Mouse (Mus musculus): ENCODE measurements around the gene Prkn.
"Not testable (repeated sequence)": the region's sequence is repeated elsewhere in the genome, so short reads cannot be mapped to it uniquely, and the experiment has no call there.

Prkn gene

GRCm38 (mm10) chr17:11127217-11127616 lies 287.0 kb downstream of the Prkn start:
- in situ Hi-C loops (cut with MseI, MboI) = no loop called here

DNA sequence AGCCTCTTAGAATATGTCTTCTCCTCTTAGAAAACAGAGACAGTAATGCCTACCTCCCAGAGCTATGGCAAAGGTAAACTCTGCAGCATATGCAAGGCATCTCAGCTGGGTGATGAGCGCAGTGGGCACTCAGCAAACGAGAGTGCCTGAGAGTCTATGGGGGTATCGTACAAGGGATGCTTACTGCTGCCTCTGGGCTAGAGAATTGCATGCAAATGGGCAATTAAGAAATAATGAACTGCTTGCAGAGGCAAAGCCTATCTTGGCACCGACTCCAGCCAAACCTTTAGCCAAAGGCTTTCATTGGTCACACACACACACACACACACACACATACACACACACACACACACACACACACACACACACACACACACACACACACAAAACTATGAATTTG lies 290.7 kb downstream of the Prkn start:
- in situ Hi-C loops (cut with MseI, MboI) = no loop called here

DNA sequence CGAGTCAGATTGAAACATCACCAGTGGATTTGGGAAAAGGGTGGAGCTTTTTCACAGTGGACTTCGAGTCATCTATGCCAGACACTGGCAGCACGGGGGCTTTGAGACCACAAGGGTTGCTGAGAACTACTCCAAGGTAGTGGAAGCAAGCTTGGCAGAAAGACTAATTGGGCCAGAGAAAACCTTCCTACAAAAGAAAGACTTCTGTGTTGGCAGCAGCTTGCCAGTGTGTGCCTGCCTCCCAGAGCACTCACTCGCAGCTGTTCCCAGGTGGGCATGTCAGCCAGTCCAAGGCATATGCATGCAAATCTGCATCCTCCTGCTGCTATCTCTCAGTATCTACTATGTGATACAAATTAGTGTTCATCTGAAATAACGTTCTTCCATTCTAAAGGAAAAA lies 302.1 kb downstream of the Prkn start:
- in situ Hi-C loops (cut with MseI, MboI) = no loop called here

DNA sequence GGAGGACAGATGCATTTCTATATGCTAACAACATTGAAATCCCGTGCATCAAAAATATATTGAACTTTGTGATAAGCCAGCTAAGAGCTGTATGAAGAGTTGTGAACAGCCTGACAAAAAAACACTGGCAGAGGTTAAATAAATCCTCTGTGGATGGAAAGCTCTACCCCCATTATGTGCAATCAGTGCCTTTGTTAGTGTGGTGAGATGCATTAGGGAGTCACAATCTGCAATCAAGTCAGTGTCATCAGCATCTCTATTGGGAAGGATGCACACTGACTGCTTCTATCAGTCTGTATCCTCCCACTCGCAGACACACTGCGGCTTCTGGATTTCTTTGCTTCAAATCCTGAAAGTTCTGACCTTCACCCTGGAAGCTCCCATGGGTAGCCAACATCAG lies 315.9 kb downstream of the Prkn start:
- in situ Hi-C loops (cut with MseI, MboI) = no loop called here

DNA sequence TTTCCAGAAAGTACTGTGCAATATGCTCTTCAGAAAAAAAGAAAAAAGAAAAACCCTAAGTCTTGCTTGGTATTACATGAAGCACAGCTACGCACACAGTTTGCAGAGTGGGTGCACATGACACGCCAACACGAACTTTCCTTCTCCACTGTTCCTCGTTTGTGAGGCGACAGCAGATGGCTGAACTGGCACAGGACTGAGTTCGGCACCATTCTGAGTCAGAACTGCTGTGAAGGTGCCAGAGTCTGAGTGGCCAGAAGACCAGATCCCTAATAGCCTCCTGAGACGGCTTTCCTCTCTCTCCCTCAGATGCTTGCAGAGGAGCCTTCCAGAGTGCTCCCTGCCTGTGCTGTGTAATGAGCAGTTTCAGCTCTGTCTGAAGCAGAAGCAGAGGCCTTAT lies 317.4 kb downstream of the Prkn start:
- in situ Hi-C loops (cut with MseI, MboI) = no loop called here

DNA sequence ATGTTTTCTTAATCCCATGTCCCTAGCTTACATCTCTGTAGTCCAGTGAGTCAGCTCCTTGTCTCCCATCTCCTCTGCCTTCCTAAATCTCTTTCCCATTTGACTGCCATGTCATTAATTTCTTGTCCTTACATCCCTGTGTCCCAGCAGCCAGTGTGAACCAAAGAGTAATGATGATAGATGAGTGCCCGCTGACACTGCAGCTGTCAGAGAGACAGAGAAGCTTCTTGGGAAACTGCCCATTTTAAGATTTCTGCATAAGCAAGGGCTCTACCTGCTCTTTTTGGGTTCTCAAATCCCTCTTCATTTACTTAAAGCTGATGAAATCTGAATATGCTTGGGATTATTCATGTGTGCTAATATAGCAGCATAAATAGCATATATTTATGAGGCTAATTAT lies 321.3 kb downstream of the Prkn start:
- in situ Hi-C loops (cut with MseI, MboI) = no loop called here

DNA sequence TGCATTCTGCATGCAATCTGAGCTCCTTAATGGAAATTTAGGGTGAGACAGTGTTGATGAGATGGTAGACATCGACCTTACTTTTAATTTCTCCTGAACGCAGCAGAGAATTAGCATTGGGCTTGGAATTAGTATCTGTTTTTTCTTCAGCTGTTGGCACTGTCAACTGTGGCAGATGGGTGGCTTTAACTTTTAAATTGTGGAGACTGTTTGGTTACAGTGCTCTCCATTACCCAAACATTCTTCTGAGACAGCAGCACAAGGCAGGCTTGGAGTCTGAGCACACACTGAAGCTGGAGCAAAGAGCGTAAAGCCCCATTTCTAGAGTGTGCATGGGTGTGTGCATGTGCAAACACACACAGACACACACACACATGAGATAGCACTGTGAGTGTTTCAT lies 322.6 kb downstream of the Prkn start:
- in situ Hi-C loops (cut with MseI, MboI) = no loop called here

DNA sequence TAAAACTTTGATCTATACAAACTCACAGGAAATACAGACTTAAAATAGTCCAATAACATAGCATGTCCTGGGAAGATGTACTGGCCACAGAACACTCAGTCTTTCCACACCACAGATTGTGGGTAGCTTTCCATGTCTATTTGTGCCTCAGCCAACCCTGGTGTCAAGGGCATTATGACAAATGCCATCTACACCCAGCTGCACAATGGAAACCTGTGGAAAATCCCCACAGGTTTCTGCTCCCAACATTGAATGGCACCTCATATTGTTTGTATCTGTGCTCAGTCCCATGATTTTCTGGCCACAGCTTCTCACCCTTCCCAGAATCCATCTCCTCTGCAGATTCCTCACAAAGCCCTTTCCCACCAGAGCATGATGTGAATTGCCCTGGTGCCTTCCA lies 347.2 kb downstream of the Prkn start:
- in situ Hi-C loops (cut with MseI, MboI) = no loop called here

GRCm38 (mm10) chr17:11188494-11188893 lies 348.3 kb downstream of the Prkn start:
- in situ Hi-C loops (cut with MseI, MboI) = no loop called here

DNA sequence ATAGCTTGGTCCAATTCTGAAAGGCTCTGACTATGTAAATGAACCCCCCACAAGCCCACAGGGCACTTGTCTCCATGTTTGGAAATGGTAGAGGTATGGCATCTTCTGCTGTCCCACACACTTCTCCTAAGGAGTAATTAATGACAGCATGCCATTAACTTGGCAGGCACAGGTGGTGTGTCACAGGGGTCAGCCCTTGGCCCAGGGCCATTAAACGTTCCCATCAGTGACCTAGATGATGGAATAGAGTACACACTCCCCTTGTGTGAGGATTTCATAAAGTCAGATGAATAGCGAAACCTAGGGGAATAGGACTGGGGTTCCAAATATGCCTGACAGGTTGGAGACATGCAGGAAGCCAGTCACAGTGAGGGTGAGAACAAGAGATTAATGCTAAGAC lies 350.1 kb downstream of the Prkn start:
- in situ Hi-C loops (cut with MseI, MboI) = no loop called here

DNA sequence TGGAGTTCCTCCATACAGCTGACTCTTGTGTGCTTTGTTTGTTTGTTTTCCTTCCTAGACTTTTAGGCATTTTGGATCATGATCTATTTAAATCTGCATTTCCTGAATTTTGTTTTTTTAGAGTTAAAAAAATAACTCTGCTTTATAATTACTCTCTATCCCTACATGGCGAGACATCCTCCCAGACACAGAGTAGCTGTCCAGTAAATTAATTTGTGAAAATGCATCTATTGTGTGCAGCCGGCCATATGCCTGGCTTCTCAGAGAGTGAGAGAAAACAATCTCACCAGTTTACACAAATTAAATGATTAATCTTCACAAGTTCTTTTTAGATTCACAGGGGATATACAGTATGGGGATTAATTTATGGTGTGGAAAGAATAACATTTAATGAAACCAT lies 357.9 kb downstream of the Prkn start:
- in situ Hi-C loops (cut with MseI, MboI) = no loop called here

DNA sequence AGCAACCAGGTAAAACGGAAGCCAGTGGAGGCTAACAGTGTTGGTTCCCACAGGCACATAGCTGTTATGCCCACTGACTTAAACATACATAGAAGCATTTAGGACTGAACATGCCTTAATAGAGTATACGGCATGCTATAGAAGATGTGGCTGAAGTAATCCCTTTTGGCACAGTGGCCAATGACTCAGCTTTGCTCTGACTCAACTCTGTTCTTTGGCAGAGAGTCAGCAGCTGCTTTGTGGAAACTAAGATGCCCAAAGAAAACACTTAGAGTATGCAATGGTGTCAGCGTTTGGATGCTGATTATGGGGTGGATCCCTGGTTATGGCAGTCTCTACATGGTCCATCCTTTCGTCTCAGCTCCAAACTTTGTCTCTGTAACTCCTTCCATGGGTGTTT lies 368.9 kb downstream of the Prkn start:
- in situ Hi-C loops (cut with MseI, MboI) = not testable (repeated sequence)

- in situ Hi-C loops (cut with MseI, MboI) = no loop called here
Observed at GRCm38 (mm10) chr17:11211006-11211405, 370.8 kb downstream of the Prkn start.

GRCm38 (mm10) chr17:11211591-11211990 lies 371.4 kb downstream of the Prkn start:
- in situ Hi-C loops (cut with MseI, MboI) = no loop called here

- in situ Hi-C loops (cut with MseI, MboI) = no loop called here
Observed at GRCm38 (mm10) chr17:11213689-11214088, 373.5 kb downstream of the Prkn start.

GRCm38 (mm10) chr17:11229011-11229410 lies 388.8 kb downstream of the Prkn start:
- in situ Hi-C loops (cut with MseI, MboI) = no loop called here

- in situ Hi-C loops (cut with MseI, MboI) = no loop called here
Observed at GRCm38 (mm10) chr17:11229426-11229825, 389.2 kb downstream of the Prkn start.

DNA sequence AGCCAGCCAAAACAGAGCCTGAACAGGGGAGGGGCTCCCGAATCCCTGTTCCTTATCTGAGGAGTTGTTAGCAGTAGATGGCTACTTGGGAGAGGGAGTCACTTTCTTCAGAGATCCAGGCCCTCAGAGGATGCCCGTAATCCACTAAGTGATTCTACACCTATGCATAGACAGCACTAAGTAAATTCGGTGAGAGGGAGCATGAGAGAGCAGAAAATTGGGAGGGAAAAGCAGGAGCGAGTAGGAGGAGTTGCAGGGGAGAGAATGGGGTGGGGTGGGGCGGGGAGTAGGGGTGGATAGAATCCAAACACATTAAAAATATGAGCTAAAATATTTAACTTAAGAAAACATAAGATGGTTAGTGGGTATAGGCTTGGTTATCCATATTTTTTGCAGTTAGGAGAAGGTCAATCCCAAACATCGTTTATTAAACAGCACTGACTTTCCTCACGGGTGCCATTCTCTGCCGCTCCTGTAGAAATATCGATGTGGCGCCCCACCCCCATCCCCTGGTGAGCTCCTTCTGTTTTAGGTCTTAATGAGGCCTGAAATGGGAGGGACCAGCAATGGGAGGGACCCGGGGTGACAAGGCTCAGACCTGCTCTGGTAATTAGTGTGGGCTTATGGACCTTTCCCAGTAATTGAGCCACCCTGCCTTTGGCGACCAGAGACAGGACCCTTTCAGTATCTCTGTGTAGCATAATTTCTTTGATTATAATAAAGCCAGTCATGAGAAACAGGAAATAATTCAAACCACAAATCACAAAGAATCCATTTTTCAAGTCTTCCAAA lies 390.6 kb downstream of the Prkn start:
- in situ Hi-C loops (cut with MseI, MboI) = no loop called here

DNA sequence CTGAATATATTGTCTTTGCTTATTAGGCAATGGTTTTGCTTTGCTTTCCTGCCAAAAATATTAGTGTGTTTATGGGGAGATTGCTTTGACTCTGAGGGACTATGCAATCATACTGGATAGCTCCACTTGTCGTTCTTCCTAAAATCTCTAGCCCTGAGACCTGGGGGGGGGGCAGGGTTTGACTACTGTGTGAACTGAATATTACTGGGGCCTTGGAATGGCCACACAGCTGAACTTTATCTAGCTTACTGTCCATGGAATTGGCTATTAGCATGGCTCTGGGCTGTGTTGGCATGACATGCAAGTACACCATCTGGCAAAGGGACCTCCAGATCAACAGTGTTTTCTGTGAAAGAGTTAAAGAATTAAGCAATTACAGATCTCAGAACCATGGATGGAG lies 395.1 kb downstream of the Prkn start:
- in situ Hi-C loops (cut with MseI, MboI) = no loop called here

- in situ Hi-C loops (cut with MseI, MboI) = no loop called here
Observed at GRCm38 (mm10) chr17:11245040-11245439, 404.9 kb downstream of the Prkn start.

DNA sequence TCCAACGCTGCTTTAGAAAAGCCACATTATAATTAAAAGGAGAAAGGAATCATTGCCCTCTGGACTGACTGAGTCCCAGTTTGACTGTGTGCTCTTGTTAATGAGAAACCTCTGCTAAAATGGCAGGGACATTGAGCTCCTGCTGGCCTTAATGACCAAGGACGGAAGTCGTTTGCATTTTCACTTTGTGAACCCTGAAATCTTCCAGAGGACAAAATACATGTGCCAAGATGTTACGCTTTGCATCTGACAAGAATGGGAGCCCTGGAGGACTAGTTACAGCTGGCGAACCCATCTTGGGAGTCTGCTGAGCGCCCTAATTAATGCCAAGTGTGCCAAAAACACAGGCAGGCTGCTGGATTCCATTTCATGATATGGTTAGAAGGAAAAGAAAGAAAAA lies 409.0 kb downstream of the Prkn start:
- in situ Hi-C loops (cut with MseI, MboI) = no loop called here

DNA sequence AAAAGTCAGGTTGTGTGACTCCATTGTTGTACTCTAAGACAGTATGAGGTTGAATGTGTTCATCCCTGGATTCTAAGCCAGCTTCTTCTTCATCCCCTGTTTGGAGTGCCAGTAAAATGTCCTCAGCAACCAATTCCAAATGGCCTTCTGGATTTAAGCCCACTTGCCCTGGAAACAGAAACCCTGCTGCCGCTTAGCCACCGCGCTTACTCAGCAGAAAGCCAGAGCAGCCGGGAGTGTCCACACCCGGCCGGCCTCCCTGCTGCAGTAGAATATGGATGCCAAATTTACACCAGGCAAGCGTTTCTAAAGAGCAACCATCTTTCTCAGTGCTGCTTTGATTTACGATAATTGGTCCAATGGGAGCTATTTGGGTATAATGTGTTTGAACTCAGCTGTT lies 420.5 kb downstream of the Prkn start:
- in situ Hi-C loops (cut with MseI, MboI) = no loop called here

- in situ Hi-C loops (cut with MseI, MboI) = no loop called here
Observed at GRCm38 (mm10) chr17:11261679-11262078, 421.5 kb downstream of the Prkn start.

- in situ Hi-C loops (cut with MseI, MboI) = no loop called here
Observed at GRCm38 (mm10) chr17:11267951-11268350, 427.8 kb downstream of the Prkn start.

Data from mouse trophoblast stem cell (cell line).